Mouse (Mus musculus) testis, postnatal 14 days (tissue): ENCODE results near the gene Lrrc45.
"Not testable (repeated sequence)": the region's sequence is repeated elsewhere in the genome, so short reads cannot be mapped to it uniquely, and the experiment has no call there.

ENCODE experiments used
- DNase-seq: peaks from one replicate; pipeline ENCODE4 v3.0.0; 2021; ENCODE audit warnings: low spot score

Lrrc45 gene

GRCm38 (mm10) chr11:120728530-120729240 is 15.0 kb downstream of the Lrrc45 start:
- no peak for DNase-seq

DNA sequence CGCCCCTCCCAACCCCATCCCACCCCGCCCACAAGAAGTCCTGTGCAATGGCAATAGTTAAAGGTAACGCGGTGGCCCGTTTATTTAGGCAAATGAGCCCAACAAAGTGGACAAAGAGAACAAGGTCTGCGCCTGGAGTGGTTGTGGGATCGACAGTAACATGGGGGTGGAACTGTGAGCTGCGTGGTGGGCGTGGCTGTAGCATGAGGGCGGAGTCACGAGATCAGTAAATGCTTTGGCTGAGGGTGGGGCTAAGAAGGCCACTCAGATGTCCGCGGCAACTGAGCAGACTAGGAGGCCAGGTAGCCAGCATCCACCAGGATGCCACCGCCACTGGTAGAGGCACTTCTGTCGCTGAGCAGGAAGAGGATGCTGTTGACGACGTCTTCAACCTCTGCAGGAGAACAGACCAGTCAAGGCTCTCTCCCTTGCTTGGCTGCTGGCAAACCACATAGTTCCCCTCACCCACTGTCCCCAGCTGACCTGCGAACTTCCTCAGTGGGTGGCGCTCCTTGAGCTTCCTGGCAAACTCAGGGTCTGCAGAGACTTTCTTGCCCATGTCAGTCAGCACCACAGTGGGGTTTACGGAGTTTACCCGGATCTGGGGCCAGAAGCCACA is 15.8 kb downstream of the Lrrc45 start:
- not testable (repeated sequence) for DNase-seq

GRCm38 (mm10) chr11:120730331-120730870 is 16.7 kb downstream of the Lrrc45 start:
- DNase-seq: no peak

DNA sequence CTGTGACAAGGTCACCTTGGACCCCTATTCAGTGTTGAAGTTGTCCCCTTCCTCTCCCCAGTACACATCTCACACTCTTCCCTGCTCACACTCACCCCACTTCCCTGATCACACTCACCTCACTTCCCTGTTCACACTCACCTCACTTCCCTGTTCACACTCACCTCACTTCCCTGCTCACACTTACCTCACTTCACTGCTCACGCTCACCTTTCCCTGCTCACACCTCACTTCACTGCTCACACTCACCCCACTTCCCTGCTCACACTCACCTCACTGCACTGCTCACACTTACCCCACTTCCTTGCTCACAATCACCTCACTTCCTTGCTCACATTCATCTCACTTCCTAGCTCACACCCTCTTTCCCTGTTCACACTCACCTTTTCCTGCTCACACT is 17.7 kb downstream of the Lrrc45 start:
- DNase-seq: no peak

DNA sequence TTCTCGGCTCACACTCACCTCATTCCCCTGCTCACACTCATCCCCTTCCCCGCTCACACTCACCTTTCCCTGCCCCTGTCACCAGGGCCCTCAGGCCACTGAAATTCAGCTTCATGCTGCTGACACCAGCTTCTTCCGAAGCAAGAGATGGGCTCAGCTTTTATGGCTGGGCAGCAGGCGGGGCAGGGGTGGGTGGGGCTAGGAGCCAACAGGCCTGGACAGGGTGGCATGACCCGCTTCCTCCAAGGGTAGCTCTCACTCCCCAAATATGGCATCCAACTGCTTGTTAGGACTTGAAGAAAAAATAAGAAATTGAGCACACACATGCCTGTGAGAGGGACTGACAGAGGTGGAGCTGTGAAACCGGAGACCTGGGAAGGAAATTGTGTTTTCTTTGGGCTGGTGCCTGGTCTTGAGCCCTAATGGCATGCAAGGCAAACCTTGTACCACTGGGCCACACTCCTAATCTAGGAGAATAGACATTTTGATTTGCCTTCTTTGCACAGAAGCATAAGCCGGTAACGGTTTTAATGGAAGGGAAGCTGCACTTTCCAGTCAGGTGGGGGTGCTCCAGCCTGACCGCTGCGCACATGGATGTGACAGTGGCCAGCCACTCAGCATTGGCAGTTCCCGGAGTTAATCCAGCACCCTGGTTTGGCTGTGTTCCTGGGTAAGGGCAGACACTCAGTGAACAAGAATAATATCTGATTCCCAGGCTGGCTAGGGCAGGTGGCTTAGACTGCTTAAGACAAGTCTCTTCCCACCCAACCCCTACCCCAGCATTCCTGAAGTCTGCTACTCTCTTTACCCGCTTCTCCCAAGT is 18.3 kb downstream of the Lrrc45 start, which contains the start of gene Cbr2:
Gene Cbr2 (minus strand): TSS at position 257 of the 823 bp plus-strand sequence.
- no peak for DNase-seq

DNA sequence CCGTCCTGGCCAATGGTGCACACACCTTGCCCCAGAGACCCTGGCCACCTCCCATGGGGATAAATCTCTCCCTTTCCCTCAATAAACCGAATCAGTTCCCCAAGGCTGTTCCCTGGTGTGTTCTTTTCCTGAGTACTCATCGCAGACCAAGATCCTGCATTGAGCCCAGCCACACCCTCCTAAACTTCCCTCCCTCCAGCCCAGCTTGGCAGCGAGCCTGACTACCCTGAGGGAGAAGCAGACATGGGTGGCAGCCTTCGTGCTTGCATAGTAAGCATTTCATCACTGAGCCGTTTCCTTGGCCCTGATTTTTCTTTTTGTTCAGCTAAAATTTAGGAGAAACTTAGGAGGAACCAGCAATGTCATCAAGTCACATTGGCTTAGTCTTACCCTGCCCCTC is 19.8 kb downstream of the Lrrc45 start:
- no peak for DNase-seq

GRCm38 (mm10) chr11:120736424-120736823 is 22.7 kb downstream of the Lrrc45 start:
- no peak for DNase-seq

DNA sequence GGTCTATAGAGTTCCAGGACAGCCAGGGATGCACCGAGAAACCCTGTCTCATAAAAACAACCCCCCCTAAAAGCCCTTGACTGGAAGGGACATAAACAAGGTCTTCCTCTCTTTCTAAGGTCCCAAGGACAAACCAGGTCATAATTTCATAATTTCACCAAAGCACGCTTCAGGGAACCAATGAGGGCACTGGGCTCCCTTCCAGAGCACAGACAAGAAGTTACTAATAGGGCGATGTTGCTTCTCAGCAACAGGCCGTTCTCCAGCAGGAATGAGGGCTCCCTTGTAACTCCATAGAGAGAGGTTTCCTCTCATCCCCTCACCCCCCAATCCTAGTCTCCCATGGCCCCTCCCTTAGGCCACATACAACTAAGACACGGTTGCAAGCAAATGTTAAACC is 27.3 kb downstream of the Lrrc45 start:
- DNase-seq: no peak

DNA sequence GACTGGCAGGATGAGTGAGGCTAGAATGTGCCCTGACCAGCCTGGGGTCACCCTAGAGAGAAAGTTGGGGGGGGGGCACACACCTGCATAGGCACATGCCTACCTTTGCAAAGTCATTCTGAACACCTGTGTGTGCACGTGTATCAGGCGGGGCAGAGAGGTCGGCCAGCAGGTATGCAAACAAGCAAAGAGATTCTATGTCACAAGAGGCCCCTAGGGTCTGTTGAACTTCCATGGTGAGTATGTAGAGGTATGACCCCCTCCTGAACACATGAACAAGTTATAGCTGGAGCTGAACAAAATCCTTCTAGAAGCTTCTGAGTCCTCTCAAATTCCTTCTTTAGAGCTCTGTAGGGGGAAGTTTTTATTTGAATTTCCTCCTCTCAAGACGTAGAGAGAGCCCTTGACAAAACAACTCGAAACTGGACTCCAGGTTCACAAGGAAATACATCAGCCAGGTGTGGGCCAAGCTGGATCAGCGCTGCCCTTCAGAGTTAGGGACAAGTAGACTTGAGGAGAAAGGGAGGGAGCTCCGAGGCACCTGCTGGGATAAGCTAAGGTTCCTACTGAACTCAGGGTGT is 30.5 kb downstream of the Lrrc45 start:
- no peak for DNase-seq

DNA sequence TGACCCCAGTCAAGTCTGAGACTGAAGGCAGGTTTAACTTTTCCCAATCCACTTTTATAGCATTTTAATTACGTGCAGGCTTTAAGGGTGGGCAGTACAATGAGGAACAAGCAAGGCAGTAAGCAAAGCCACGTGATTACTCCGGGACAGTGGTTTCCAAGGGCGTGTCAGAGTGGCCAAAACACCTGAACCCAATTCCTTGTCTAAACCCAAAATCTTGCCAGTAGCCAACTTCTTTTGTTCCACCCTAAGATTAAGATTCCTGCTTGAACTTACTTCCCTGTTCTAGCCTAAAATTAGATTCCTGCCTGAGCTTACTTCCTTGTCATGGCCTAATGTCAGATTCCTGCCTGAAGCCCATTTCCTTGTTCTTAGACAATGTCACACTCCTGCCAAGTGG is 34.2 kb downstream of the Lrrc45 start:
- DNase-seq: no peak

GRCm38 (mm10) chr11:120749430-120749829 is 35.7 kb downstream of the Lrrc45 start:
- DNase-seq: no peak

DNA sequence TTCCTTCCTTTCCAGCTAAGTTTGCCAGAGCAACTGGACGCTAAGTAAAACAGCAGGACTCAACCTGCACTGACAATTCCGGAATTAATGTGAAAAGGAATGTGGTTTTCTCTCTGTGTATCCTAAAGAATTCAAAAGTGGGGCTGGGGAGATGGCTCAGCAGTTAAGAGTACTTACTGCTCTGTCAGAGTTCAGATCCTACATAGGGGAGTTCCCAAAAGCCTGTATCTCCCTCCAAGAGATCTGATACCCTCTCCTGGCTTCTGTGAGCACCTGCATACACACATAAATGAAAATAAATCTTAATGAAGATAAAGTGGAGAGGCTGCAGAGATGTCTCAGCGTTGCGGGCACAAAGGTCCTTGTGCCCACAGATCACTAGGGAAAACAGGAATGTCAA is 37.9 kb downstream of the Lrrc45 start:
- no peak for DNase-seq

DNA sequence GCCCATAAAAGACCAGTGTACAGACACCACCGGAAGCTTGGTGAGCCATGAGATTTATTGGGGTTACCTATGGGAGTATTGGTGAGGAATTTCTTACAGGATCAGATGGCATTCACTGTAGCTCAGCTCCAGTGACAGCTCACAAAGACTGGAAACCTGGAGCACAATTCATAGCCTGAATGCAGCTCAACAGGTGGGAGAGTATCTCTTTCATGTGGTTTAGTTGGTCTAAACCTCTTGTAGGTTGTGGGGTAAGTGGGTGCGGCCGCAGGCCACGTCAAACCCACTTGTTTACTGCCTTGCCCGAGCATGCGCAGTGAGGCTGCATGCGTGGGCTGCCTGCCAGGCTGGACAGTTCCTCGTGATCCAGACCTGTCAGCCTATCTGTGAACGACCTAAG is 46.5 kb downstream of the Lrrc45 start:
- no peak for DNase-seq

DNA sequence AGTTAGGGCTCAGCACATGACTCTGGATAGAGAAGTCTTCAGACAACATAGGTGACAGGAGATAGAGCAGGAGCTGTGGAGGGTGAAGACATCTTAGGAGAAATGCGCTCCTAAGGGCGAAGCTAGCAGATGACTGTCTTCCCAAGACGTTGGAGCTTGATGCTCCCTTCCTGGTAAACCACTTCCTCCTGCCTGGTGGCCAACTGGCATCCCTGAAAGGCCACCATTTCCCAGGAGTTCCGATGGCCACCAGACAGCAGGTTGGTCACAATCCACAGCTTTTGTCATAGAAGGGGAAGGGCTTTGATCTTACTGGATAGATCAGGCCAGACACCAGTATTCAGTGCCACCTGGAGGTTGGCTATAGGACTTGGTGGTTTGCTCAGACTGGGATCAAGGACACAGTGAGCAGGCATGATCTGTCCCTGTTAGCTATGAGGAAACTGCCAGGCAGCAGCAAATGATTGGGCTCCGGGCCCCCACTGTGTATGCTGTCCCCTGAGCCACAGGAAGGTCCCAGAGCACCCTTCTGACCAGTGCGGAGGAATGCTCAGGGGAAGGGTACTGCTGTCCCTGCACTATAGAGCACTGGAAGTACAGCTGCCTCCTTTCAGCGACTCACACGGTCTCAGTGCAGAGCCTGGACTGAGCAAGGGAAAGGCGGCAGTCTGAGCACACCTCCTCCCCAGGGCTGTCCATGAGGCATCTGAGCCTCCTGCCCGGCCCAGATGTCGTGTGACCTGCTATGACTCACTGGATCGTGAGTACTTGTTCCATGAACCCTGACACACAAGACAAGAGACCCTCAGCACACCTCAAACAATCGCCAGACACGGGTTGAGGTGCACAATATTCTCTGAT is 48.3 kb downstream of the Lrrc45 start:
- no peak for DNase-seq

DNA sequence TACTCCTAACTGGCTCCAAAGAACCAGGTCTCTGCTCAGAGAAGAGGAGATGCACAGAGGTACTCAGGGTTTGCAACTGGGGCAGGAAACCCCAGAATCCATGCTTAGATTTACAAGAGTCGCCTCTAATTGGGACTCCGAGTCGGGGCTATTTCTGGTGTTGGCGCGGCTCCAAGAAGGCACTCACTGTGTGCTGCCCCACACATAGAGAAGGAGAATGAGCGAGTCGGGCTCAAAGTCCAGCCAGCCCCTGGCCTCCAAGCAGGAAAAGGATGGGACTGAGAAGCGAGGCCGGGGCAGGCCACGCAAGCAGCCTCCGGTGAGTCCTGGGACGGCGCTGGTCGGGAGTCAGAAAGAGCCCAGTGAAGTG is 48.9 kb downstream of the Lrrc45 start, which contains the start of gene Hmga1b:
Gene Hmga1b (plus strand): TSS at position 123 of the 370 bp plus-strand sequence.
- not testable (repeated sequence) for DNase-seq

GRCm38 (mm10) chr11:120763121-120763999 is 49.6 kb downstream of the Lrrc45 start:
- not testable (repeated sequence) for DNase-seq

DNA sequence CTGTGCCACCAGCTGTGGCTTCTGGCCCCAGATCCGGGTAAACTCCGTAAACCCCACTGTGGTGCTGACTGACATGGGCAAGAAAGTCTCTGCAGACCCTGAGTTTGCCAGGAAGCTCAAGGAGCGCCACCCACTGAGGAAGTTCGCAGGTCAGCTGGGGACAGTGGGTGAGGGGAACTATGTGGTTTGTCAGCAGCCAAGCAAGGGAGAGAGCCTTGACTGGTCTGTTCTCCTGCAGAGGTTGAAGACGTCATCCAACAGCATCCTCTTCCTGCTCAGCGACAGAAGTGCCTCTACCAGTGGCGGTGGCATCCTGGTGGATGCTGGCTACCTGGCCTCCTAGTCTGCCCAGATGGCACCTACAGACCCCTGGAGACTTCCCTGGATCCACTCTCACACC is 53.3 kb downstream of the Lrrc45 start:
- DNase-seq: not testable (repeated sequence)

DNA sequence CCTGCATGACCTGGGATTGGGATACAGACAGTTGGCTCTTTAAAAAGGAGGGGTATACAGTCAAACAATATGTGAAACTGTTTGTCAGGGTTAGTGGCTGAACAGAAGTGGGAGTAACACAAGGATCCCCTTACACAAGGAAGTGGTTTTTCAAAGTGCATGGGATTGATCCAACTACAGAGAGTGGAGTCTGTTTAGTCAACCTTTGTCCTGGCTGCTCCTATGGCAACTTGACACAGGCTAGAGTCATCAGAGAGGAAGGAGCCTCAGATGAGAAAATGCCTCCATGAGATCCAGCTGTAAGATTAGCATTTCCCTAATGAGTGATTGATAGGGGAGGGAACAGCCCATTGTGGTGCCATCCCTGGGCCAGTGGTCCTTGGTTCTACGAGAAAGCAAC is 54.5 kb downstream of the Lrrc45 start:
- no peak for DNase-seq
